Mouse (Mus musculus) midbrain, embryonic 13.5 days (tissue): ENCODE data around the gene 1700015F17Rik. TPM values are rescaled to one million over a fixed set of nuclear protein-coding genes. Genes with fewer than 3 reads are reported as not detected.

Source experiments
- ATAC-seq: fragments of 200-750 bp; cut with Nextera tagmentation; 2 replicates; pipeline ENCODE4 v1.8.0; 2017; ENCODE audit warnings: mild to moderate bottlenecking, moderate TSS enrichment, moderate library complexity
- H3K27ac ChIP-seq: fragments of 300-500 bp; sonication (generic); 2 replicates; pipeline ENCODE4 v1.5.1; 2015; ENCODE audit warnings: inconsistent platforms, mild to moderate bottlenecking, moderate library complexity
- H3K27me3 ChIP-seq: fragments of 300-500 bp; sonication (generic); 2 replicates; pipeline ENCODE4 v1.6.1; 2015; ENCODE audit warnings: mild to moderate bottlenecking, inconsistent platforms
- H3K36me3 ChIP-seq: fragments of 300-500 bp; sonication (generic); 2 replicates; pipeline ENCODE4 v1.6.1; 2015; ENCODE audit warnings: mild to moderate bottlenecking, inconsistent platforms
- H3K4me1 ChIP-seq: fragments of 300-500 bp; sonication (generic); replicated peaks from 2 replicates; pipeline ENCODE4 v1.6.1; 2015; ENCODE audit warnings: inconsistent platforms
- H3K4me2 ChIP-seq: fragments of 300-500 bp; sonication (generic); replicated peaks from 2 replicates; pipeline ENCODE4 v1.6.1; 2015; ENCODE audit warnings: moderate library complexity, mild to moderate bottlenecking, inconsistent platforms
- H3K4me3 ChIP-seq: fragments of 300-500 bp; sonication (generic); replicated peaks from 2 replicates; pipeline ENCODE4 v1.5.1; 2015; ENCODE audit warnings: mild to moderate bottlenecking, inconsistent platforms
- H3K9ac ChIP-seq: fragments of 300-500 bp; sonication (generic); replicated peaks from 2 replicates; pipeline ENCODE4 v1.6.1; 2015; ENCODE audit warnings: mild to moderate bottlenecking, inconsistent platforms
- H3K9me3 ChIP-seq: fragments of 300-500 bp; sonication (generic); 2 replicates; pipeline ENCODE4 v1.6.1; 2016; ENCODE audit warnings: mild to moderate bottlenecking, inconsistent platforms
- WGBS: fragments of 180-500 bp; shearing (Covaris S2); methylation state at CpG from one replicate; pipeline ENCODE4 v1.1.7; 2015; 5-methylcytosine and 5-hydroxymethylcytosine counted together
- polyA plus RNA-seq: library from polyadenylated mRNA; unstranded; fragments of >200 nt; fragmentation: Nextera tagmentation; extraction: Ambion mirVana; gene quantifications from 2 replicates; pipeline ENCODE4 v1.2.1, GENCODE M21; 2015

1700015F17Rik gene
- polyA plus RNA-seq, 1 experiment from 2014 or later: not detected

GRCm38 (mm10) chr5:5496393-5496792, 17.4 kb upstream of the 1700015F17Rik start:
- Histone ChIP-seq H3K4me3 (no peak overlapping the region), H3K36me3 (no peaks in the 10 kb centered on the region), H3K4me1 (peaks cover 4% of the 10 kb centered on the region; the same call in 1 of the 2 replicates), H3K27ac (peak overlapping the region; percentile 25; the same call in 1 of the 2 replicates), H3K27me3 (0 out of 2 replicates have a peak, but pooled peaks cover 2% of the 10 kb centered on the region), H3K9ac (no peak overlapping the region), H3K4me2 (no peak overlapping the region), H3K9me3 (no peaks in the 10 kb centered on the region)
- WGBS: 41% methylated on average over 3 of the region's 3 CpGs
- ATAC-seq: peak; percentile 49; the same call in 1 of the 2 replicates

- no peaks in the 10 kb centered on the region for H3K9me3 ChIP-seq
- H3K4me1 ChIP-seq: peaks cover 4% of the 10 kb centered on the region; the same call in 1 of the 2 replicates
- peak; percentile 52; the same call in 1 of the 2 replicates for ATAC-seq
- H3K36me3 ChIP-seq: no peaks in the 10 kb centered on the region
- 90% methylated on average over 4 of the region's 4 CpGs for WGBS
- H3K4me3 ChIP-seq: no peak overlapping the region
- no peak overlapping the region for H3K27ac ChIP-seq
- H3K27me3 ChIP-seq: 0 out of 2 replicates have a peak, but pooled peaks cover 2% of the 10 kb centered on the region
- H3K4me2 ChIP-seq: no peak overlapping the region
- H3K9ac ChIP-seq: no peak overlapping the region
Observed at GRCm38 (mm10) chr5:5495042-5495441, 16.1 kb upstream of the 1700015F17Rik start.

- ATAC-seq: peak; percentile 85
- no peak overlapping the region for H3K4me3 ChIP-seq
- 0 out of 2 replicates have a peak, but pooled peaks cover 2% of the 10 kb centered on the region for H3K27me3 ChIP-seq
- WGBS: 42% methylated on average over 16 of the region's 16 CpGs
- no peak overlapping the region for H3K9ac ChIP-seq
- H3K4me1 ChIP-seq: peaks cover 4% of the 10 kb centered on the region; the same call in 1 of the 2 replicates
- no peak overlapping the region for H3K27ac ChIP-seq
- H3K36me3 ChIP-seq: no peaks in the 10 kb centered on the region
- no peaks in the 10 kb centered on the region for H3K9me3 ChIP-seq
- no peak overlapping the region for H3K4me2 ChIP-seq
Observed at GRCm38 (mm10) chr5:5494269-5495005, 15.5 kb upstream of the 1700015F17Rik start.

GRCm38 (mm10) chr5:5492163-5492562, 13.2 kb upstream of the 1700015F17Rik start:
- Histone ChIP-seq H3K4me2 (no peak overlapping the region), H3K9ac (no peak overlapping the region), H3K27ac (no peak overlapping the region), H3K27me3 (0 out of 2 replicates have a peak, but pooled peaks cover 2% of the 10 kb centered on the region), H3K9me3 (no peaks in the 10 kb centered on the region), H3K4me3 (no peak overlapping the region), H3K36me3 (no peaks in the 10 kb centered on the region), H3K4me1 (peaks cover 4% of the 10 kb centered on the region; the same call in 1 of the 2 replicates)
- no peak for ATAC-seq
- WGBS: 95% methylated on average over 4 of the region's 4 CpGs

DNA sequence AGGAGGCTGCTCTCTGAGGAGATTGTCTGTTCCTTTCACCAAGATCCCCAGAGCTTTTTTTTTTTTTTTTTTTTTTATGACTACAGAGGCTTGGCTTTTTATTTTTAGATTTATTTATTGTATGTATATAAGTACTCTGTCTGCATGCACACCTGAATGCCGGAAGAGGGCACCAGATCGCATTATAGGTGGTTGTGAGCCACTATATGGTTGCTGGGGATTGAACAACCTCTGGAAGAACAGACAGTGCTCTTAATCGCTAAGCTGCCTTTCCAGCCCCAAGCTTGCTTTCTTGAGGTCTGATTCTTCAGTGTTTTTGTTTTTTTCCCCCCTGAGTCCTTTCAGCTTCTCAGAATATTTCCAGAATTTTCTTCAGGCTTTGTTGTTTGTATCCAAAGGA, 7.1 kb upstream of the 1700015F17Rik start:
- no peaks in the 10 kb centered on the region for H3K27me3 ChIP-seq
- WGBS: 35% methylated on average over 3 of the region's 3 CpGs
- no peaks in the 10 kb centered on the region for H3K4me1 ChIP-seq
- no peak overlapping the region for H3K4me2 ChIP-seq
- H3K9me3 ChIP-seq: no peaks in the 10 kb centered on the region
- no peak overlapping the region for H3K4me3 ChIP-seq
- H3K9ac ChIP-seq: no peak overlapping the region
- no peak overlapping the region for H3K27ac ChIP-seq
- ATAC-seq: no peak
- H3K36me3 ChIP-seq: no peaks in the 10 kb centered on the region

DNA sequence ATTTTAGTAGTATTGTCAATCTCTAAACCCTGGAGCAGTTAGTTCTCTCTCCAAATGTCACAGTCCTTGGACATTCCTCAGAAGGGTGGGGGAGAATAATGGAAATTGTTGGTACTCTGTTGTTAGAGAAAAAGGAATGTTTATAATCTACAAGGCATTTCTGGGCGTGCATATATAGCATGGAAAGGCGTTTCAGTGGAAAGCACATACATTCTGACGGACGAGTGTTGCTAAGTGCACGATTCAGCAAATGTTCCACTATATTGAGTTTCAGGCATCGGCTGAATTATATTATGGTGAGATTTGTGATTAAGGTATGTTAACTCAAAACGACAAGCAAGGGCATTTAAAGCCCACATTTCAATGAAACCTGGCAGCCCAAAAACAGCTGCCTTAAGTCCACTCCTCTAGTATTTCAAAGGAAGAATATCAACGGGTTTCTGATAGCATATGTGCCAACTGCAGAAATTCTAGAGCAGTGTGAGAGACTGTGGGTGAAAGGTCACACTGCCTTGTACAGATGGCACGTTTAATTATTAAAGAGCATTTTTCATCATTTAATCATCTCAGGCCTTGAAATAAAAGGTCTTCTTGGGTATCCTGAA, 4.4 kb upstream of the 1700015F17Rik start:
- 75% methylated on average over 9 of the region's 9 CpGs for WGBS
- H3K27me3 ChIP-seq: no peaks in the 10 kb centered on the region
- H3K9ac ChIP-seq: no peak overlapping the region
- H3K9me3 ChIP-seq: no peaks in the 10 kb centered on the region
- ATAC-seq: no peak
- H3K4me2 ChIP-seq: no peak overlapping the region
- H3K4me3 ChIP-seq: no peak overlapping the region
- no peaks in the 10 kb centered on the region for H3K36me3 ChIP-seq
- no peaks in the 10 kb centered on the region for H3K4me1 ChIP-seq
- no peak overlapping the region for H3K27ac ChIP-seq

GRCm38 (mm10) chr5:5481662-5482061, 2.7 kb upstream of the 1700015F17Rik start:
- 6% methylated on average over 1 of the region's 1 CpGs for WGBS
- no peaks in the 10 kb centered on the region for H3K9me3 ChIP-seq
- no peak overlapping the region for H3K4me2 ChIP-seq
- H3K27ac ChIP-seq: no peak overlapping the region
- H3K36me3 ChIP-seq: no peaks in the 10 kb centered on the region
- H3K4me1 ChIP-seq: no peaks in the 10 kb centered on the region
- H3K4me3 ChIP-seq: no peak overlapping the region
- no peak overlapping the region for H3K9ac ChIP-seq
- peak; percentile 66 for ATAC-seq
- H3K27me3 ChIP-seq: no peaks in the 10 kb centered on the region

GRCm38 (mm10) chr5:5476133-5476532, 2.8 kb downstream of the 1700015F17Rik start:
- Histone ChIP-seq H3K36me3 (no peaks in the 10 kb centered on the region), H3K4me1 (no peaks in the 10 kb centered on the region), H3K27ac (no peak overlapping the region), H3K27me3 (no peaks in the 10 kb centered on the region), H3K4me3 (no peak overlapping the region), H3K9ac (no peak overlapping the region), H3K4me2 (no peak overlapping the region), H3K9me3 (no peaks in the 10 kb centered on the region)
- 95% methylated on average over 4 of the region's 4 CpGs for WGBS
- ATAC-seq: no peak

- ATAC-seq: no peak
- H3K4me1 ChIP-seq: no peaks in the 10 kb centered on the region
- H3K4me2 ChIP-seq: no peak overlapping the region
- no peaks in the 10 kb centered on the region for H3K36me3 ChIP-seq
- H3K4me3 ChIP-seq: no peak overlapping the region
- no peaks in the 10 kb centered on the region for H3K27me3 ChIP-seq
- 79% methylated on average over 1 of the region's 1 CpGs for whole genome bisulfite sequencing
- no peak overlapping the region for H3K9ac ChIP-seq
- H3K9me3 ChIP-seq: no peaks in the 10 kb centered on the region
- no peak overlapping the region for H3K27ac ChIP-seq
Observed at GRCm38 (mm10) chr5:5465256-5465655, 13.7 kb downstream of the 1700015F17Rik start.

DNA sequence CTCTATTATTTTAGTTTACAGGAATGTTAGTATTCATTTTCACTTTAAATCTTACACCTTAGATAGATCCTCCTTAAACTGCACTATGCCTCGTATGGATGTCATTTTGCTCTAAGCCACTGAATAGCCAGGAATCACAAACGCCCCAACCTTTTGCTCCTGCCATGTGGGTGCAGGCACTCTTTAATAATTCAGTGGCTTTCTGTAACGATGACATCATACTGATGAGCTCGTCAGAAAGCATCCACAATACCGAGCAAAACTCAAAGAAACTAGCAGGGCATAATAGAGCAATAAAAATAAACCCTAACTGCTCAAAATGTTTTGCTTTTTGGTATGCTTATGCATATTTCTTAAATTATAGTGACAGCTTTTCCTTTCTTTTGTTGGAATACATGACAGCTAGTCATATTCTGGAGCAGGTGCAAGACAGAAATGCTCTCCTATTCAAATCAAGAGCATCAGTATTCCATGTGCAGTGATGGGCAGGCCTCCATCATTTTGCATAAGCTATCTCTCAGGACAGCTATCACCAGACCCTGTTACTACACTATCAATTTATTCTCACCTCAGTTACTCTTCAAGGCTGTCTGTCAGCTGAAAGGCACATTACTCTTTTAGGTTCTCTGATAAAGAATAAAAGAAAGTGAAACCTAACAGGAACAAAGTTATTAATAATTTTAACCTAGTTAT, 47.1 kb downstream of the 1700015F17Rik start:
- 33% methylated on average over 5 of the region's 5 CpGs for WGBS
- Histone ChIP-seq H3K4me2 (no peak overlapping the region), H3K27ac (0 out of 2 replicates have a peak overlapping the region, but pooled peaks have one; percentile 39)

DNA sequence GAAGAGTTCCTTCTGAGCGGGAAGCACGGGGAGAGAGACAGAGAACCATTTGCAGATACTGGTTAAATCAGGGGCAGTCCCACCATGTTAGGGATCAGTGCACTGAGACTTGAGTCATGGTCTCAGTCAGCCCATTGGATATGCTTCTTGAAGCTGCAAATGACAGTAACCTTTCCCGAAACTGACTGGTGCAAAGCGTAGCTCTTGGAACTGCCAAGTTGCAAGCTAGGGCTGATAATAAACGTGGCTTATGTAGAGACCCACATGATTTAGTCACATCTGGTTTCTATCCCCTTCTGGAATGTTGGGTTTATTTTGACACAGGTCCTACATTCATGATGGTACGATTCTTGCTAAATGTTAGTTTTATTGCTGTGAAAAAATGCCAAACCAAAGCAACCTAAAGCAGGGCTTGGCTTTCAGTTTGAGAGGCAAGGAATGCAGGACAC, 55.2 kb downstream of the 1700015F17Rik start:
- ATAC-seq: no peak
- Histone ChIP-seq H3K27me3 (no peaks in the 10 kb centered on the region), H3K9ac (no peak overlapping the region), H3K27ac (no peak overlapping the region), H3K9me3 (no peaks in the 10 kb centered on the region), H3K36me3 (no peaks in the 10 kb centered on the region), H3K4me1 (no peaks in the 10 kb centered on the region), H3K4me3 (no peak overlapping the region), H3K4me2 (no peak overlapping the region)
- WGBS: 85% methylated on average over 6 of the region's 6 CpGs

More for the DNA sequence above, 47.1 kb downstream of the 1700015F17Rik start:
- Histone ChIP-seq H3K36me3 (no peaks in the 10 kb centered on the region), H3K9ac (no peak overlapping the region), H3K27me3 (no peaks in the 10 kb centered on the region), H3K4me3 (no peak overlapping the region), H3K9me3 (no peaks in the 10 kb centered on the region), H3K4me1 (peaks cover 11% of the 10 kb centered on the region)
- peak; percentile 93 for ATAC-seq

GRCm38 (mm10) chr5:5423081-5423480, 55.9 kb downstream of the 1700015F17Rik start:
- ATAC-seq: no peak

More at GRCm38 (mm10) chr5:5423081-5423480, 55.9 kb downstream of the 1700015F17Rik start:
- Histone ChIP-seq H3K9ac (no peak overlapping the region), H3K9me3 (no peaks in the 10 kb centered on the region), H3K27ac (no peak overlapping the region), H3K36me3 (no peaks in the 10 kb centered on the region), H3K4me2 (no peak overlapping the region), H3K4me1 (no peaks in the 10 kb centered on the region), H3K27me3 (no peaks in the 10 kb centered on the region), H3K4me3 (no peak overlapping the region)
- WGBS: 98% methylated on average over 4 of the region's 4 CpGs
